Mouse (Mus musculus): ENCODE measurements around the gene Rtn4rl1.

Gene Rtn4rl1

GRCm38 (mm10) chr11:75193256-75194071 is at the start of gene Rtn4rl1:
TSS of gene Rtn4rl1 (plus strand) at chr11:75193783.
- peak; percentile 73 to 82 for DNase-seq

- no peak for DNase-seq
These were observed 47.7 kb upstream of the Rtn4rl1 start for GRCm38 (mm10) chr11:75145841-75146240.

- no peak for DNase-seq
These were observed 46.3 kb upstream of the Rtn4rl1 start for GRCm38 (mm10) chr11:75147106-75147845.

GRCm38 (mm10) chr11:75147846-75148168 is 45.8 kb upstream of the Rtn4rl1 start:
- DNase-seq = no peak

GRCm38 (mm10) chr11:75148332-75149035 is 45.1 kb upstream of the Rtn4rl1 start:
- DNase-seq = no peak

GRCm38 (mm10) chr11:75150346-75150745 is 43.2 kb upstream of the Rtn4rl1 start:
- no peak for DNase-seq

- DNase-seq = peak; percentile 71 to 78
These were observed 40.7 kb upstream of the Rtn4rl1 start for GRCm38 (mm10) chr11:75152603-75153557.

- peak in 1 of 2 experiments; percentile 34 for DNase-seq
These were observed 39.5 kb upstream of the Rtn4rl1 start for GRCm38 (mm10) chr11:75154053-75154585.

GRCm38 (mm10) chr11:75155985-75156384 is 37.6 kb upstream of the Rtn4rl1 start:
- DNase-seq = peak; percentile 30 to 39

- peak in 1 of 2 experiments; percentile 37 for DNase-seq
These were observed 37.2 kb upstream of the Rtn4rl1 start for GRCm38 (mm10) chr11:75156416-75156815.

GRCm38 (mm10) chr11:75157037-75157436 is 36.5 kb upstream of the Rtn4rl1 start:
- no peak for DNase-seq

- no peak for DNase-seq
These were observed 35.7 kb upstream of the Rtn4rl1 start for GRCm38 (mm10) chr11:75157901-75158300.

- no peak for DNase-seq
These were observed 35.2 kb upstream of the Rtn4rl1 start for GRCm38 (mm10) chr11:75158432-75158831.

- peak in 1 of 2 experiments; percentile 42 for DNase-seq
These were observed 34.0 kb upstream of the Rtn4rl1 start for GRCm38 (mm10) chr11:75159564-75159963.

GRCm38 (mm10) chr11:75160954-75161353 is 32.6 kb upstream of the Rtn4rl1 start:
- DNase-seq = no peak

- DNase-seq = peak; percentile 47 to 62
These were observed 32.1 kb upstream of the Rtn4rl1 start for GRCm38 (mm10) chr11:75161417-75162008.

GRCm38 (mm10) chr11:75162591-75163080 is 30.9 kb upstream of the Rtn4rl1 start:
- DNase-seq = no peak

GRCm38 (mm10) chr11:75163379-75163778 is 30.2 kb upstream of the Rtn4rl1 start:
- no peak for DNase-seq

GRCm38 (mm10) chr11:75164051-75164450 is 29.5 kb upstream of the Rtn4rl1 start:
- no peak for DNase-seq

GRCm38 (mm10) chr11:75164750-75165149 is 28.8 kb upstream of the Rtn4rl1 start:
- peak in 1 of 2 experiments; percentile 27 for DNase-seq

Measured in cerebellum, postnatal 14 days (tissue).